Mouse (Mus musculus) CD4-positive, CD25-positive, alpha-beta regulatory T cell, adult 2 months (primary cell): Measurements from ENCODE around the gene Gm14190.
"Not testable (repeated sequence)": the region's sequence is repeated elsewhere in the genome, so short reads cannot be mapped to it uniquely, and the experiment has no call there.

ENCODE experiments used
- DNase-seq: peaks from one replicate; pipeline ENCODE4 v3.0.0-alpha.2; 2012; ENCODE audit warnings: low read depth, low spot score

Gm14190 gene

DNA sequence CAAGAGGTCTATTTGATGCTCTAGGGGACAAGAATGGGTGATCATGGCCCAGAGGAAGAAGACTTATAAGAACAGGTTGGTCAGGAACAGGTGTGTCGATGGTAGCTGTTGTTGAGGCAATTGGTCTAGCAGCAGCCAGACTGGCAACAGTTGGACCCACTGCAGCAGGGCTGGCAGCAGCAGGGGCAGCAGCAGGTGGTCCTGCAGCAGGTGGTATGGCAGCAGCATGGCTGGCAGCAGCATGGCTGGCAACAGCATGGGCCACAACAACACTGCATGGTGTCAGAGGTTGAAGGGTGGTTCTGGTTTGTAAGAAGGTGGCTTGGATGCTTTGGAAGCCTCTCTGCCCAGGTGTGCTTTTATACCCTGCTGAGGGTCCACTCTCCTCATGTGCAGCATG, at the start of gene Gm14190:
Gm14190 (minus strand) TSS at position 278 of the 400 bp plus-strand sequence.
- DNase-seq: no peak

DNA sequence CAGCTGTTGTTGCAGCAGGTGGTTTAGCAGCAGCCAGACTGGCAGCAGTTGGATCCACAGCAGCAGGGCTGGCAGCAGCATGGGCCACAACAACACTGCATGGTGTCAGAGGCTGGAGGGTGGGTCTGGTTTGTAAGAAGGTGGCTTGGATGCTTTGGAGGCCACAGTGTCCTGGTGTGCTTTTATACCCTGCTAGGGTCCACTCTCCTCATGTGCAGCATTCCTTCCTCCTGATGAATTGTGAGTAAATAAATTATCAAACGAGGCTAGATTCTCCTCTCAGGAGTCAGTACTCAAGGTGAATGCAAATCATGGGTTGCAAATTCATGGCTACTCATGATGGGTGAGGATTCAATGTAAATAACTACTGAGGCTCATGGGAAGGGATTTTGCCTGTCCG, 43.6 kb upstream of the Gm14190 start, which contains the start of gene Gm14180:
Gm14180 (minus strand) TSS at position 101 of the 400 bp plus-strand sequence.
- no peak for DNase-seq

DNA sequence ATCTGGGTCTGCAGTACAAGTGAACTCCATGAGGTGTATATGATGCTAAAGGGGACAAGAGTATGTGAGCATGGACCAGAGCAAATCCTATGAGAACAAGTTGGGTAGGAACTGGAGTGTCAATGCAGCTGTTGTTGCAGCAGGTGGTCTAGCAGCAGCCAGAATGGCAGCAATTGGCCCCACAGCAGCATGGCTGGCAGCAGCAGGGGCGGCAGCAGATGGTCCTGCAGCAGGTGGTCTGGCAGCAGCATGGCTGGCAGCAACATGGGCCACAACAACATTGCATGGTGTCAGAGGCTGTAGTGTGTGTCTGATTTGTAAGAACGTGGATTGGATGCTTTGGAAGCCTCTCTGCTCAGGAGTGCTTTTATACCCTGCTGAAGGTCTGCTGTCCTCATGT, 33.5 kb upstream of the Gm14190 start:
- no peak for DNase-seq

DNA sequence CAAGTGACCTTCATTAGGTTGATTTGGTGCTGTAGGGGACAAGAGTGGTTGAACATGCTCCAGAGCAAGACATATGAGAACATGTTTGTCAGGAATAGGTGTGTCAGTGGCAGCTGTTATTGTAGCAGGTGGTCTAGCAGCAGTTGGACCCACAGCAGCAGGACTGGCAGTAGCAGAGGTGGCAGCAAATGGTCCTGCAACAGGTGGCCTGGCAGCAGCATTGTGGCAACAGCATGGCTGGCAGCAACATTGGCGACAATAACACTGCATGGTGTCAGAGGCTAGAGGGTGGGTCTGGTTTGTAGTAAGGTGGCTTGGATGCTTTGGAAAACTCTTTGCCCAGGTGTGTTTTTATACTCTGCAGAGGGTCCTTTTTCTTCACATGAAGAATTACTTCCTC, 28.2 kb upstream of the Gm14190 start:
- DNase-seq: no peak

DNA sequence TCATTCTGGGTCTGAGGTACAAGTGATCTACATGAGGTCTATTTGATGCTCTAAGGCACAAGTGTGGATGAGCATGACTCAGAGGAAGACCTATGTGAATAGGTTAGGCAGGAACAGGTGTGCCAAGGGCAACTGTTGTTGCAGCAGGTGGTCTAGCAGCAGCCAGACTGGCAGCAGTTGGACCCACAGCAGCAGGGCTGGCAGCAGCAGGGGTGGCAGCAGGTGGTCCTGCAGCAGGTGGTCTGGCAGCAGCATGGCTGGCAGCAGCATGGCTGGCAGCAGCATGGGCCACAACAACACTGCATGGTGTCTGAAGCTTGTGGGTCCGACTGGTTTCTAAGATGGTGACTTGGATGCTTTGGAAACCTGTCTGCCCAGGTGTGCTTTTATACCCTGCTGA, 5.3 kb downstream of the Gm14190 start:
- DNase-seq: not testable (repeated sequence)

DNA sequence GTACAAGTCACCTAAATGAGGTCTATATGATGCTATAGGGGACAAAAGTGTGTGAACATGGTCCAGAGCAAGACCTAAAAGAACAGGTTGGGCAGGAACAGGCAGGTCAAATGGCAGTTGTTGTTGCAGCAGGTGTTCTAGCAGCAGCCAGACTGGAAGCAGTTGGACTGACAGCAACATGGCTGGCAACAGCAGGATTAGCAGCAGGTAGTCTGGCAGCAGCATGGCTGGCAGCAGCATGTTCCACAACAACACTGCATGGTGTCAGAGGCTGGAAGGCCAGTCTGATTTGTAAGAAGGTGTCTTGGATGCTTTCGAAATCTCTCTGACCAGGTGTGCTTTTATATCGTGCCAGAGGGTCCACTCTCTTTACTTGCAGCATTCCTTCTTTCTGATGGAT, 7.1 kb downstream of the Gm14190 start:
- no peak for DNase-seq

DNA sequence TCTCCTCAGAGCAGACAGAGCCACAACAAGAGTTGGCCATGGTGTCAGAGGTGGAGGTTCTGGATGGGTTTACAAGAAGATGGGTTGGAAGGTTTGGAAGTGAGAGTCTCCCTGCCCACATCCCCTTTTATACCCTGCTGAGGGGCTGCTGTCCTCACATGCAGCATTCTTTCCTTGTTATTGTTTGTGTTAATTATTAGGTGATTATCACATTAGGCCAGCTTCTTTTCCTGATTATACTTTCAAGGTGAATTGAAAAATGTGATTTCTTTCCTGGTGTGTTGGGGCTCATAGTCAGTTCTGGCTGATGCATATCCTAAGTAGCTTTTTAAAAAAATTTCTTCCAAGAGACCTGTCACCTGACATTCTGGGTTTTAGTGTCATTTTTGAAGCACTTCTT, 24.7 kb downstream of the Gm14190 start, which contains the start of gene Krtap4-6:
Krtap4-6 (minus strand) TSS at position 101 of the 400 bp plus-strand sequence.
- DNase-seq: no peak

DNA sequence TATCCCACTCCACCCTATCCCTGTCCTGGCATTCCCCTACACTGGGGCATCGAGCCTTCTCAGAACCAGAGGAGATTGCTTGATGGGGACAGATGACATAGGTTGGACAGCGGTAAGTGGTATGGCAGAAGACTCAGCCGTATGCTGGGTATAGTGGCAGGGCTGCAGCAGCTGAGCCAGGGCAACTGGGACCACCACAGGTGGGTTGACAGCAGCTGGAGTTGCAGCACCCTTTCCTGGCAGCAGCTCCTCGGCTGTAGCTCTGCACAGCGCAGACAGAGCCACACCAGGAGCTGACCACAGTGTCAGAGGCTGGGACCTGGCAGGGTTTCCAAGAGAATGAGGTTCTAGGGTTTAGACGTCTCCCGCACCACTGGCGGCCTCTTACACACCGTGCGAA, 27.7 kb downstream of the Gm14190 start:
- no peak for DNase-seq

DNA sequence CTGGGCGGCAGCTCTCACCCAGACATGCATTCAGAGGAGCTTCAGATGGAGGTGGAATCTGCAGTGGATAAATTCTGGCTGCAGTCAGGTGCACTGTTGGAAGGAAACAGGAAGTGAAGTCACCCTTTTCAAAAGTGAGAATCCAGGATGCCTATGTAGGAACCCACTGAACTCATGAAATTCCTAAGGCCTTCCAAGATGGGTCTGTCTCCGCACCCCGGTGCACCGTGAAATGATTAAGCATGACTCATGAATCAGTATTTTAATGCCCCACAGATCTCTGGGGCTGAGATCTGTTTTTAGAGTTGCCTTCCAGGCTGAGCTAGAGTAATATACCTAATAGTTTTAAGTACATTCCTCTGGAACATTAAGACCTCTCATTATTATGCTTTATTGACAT, 31.3 kb downstream of the Gm14190 start:
- no peak for DNase-seq

DNA sequence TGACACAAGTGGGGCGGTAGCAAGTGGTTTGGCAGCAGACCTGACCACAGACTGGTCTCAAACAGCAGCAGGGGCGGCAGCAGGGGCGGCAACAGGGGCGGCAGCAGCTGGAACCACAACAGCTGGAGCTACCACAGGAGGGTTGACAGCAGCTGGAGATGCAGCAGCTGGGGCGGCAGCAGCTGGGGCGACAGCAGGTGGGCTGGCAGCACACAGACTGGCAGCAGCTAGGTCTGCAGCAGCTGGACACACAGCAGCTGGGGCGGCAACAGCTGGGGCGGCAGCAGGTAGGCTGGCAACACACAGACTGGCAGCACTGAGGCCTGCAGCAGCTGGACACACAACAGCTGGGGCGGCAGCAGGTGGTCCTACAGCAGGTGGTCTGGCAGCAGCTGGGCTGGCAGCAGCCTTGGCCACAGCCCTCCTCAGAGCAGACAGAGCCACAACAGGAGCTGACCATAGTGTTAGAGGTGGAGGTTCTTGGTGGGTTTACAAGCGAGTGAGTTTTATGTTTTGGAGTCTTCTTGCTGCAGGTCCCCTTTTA, 32.0 kb downstream of the Gm14190 start, which contains the start of gene Gm11563:
Gm11563 (minus strand) TSS at position 494 of the 544 bp plus-strand sequence.
- not testable (repeated sequence) for DNase-seq

DNA sequence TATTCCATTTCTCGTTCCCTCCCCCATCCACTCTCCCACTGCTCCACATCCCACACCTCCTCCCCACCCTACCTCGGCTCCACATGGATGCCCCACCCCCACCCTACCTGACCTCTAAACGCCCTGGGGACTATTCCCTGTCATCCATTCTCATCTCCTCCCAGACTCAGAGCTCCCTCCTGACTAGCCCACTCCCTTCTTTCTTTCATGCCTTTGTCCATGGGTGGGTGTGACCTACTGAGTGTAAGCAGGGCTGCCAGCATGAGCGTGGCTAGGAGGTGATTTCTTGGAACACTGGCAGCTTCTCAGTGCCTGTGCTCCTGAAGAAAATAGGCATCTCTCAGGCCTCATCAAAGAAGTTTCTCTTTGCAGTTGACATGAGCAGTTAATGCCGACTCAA, 33.5 kb downstream of the Gm14190 start:
- no peak for DNase-seq

DNA sequence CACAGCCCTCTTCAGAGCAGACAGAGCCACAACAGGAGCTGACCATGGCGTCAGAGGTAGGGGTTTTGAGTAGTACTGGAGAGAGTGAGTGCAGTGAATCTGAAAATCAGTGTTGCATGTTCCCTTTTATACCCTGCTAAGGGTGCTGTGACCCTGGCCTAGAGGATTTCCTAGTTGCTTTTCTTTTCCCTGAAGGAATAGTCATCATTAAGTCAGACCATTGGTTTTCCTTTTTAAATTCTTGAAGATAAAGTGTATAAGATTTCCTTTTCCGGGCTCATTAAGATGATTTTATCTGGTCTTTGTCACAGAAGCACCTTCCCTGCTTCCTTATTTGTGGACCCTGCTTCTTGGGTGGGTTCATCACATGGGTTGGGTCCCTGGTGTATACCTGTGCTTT, 40.4 kb downstream of the Gm14190 start, which contains the start of gene Gm11555:
Gm11555 (minus strand) TSS at position 101 of the 400 bp plus-strand sequence.
- no peak for DNase-seq

DNA sequence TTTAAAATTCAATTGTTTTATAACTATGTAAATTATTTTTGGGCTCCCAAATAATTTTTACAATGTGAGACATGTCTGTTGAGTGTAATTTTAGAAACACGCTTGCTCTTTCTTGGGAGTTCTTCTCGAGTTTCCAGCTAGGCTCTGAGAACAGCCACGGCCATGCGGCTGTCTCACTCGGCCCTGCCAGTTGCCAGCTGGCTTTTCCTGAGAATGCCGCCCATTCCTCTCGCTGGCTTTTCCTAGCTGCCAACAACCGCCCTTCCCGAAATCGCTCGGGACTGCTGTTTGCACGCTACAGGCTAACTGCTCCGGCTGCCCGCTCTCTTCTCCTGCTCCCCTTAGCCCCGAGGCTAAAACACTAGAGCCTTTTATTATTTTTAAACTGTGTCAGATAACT, 44.1 kb downstream of the Gm14190 start:
- no peak for DNase-seq

DNA sequence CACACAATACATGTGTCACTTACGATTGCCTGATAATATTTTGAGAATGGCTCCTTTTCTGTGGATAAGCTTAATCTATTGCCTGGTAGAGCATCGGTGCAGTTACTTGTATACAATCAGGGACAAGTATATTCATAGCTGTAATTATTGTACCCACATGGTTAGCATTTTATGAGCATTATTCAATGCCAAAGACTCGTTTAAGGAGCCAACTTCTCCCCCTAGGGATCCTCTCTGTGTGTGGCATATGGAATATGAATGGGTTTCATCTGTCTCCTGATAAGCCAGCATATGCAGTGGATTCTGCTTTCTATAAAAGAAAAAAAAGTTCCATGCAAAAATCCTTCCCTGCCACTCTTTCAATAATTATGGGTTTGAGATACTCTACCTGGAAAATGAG, 46.2 kb downstream of the Gm14190 start:
- DNase-seq: no peak

DNA sequence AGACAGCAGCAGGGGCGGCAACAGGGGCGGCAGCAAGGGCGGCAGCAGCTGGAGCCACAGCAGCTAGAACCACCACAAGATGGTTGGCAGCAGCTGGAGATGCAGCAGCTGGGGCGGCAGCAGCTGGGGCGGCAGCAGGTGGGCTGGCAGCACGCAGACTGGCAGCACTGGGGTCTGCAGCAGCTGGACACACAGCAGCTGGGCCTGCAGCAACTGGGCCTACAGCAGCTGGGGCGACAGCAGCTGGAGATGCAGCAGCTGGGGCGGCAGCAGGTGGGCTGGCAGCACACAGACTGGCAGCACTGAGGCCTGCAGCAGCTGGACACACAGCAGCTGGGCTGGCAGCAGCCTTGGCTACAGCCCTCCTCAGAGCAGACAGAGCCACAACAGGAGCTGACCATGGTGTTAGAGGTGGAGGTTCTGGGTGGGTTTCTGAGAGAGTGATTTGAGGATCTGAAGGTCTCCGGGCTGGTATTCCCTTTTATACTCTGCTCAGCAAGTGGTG, 46.9 kb downstream of the Gm14190 start, which contains the start of gene Krtap4-7:
Krtap4-7 (minus strand) TSS at position 455 of the 505 bp plus-strand sequence.
- not testable (repeated sequence) for DNase-seq

DNA sequence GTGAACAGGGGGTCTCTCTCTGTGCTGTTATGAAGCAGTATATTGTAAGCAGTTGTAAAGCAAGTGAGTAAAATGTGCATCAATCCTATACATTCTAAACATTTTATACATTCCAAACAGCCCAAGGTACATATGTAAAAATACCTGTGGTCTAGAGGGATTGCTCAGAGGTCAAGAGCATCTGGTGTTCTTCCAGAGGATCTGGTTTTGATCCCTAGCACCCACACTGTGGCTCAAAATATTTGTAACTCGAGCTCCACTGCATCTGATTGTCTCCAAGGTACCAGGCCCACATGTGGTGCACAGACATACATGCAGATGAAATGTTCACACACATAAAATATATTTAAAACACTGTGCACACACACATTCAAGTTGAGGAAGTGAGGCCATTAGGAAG, 49.6 kb downstream of the Gm14190 start:
- DNase-seq: no peak
